Mouse (Mus musculus) small intestine, adult 10 weeks (tissue): ENCODE measurements around the gene B4galt4. TPM values are rescaled to one million over a fixed set of nuclear protein-coding genes. Genes with fewer than 3 reads are reported as not detected.

Experiments used
- polyA plus RNA-seq: library from polyadenylated mRNA; stranded (reverse); fragments of 350-450 nt; fragmentation: Illumina TruSeq; extraction: RNeasy Lipid Tissue Mini Kit (QIAGEN cat#74804); gene quantifications from one replicate; pipeline ENCODE4 v1.2.3, GENCODE M21; 2014; ENCODE audit warnings: low replicate concordance

B4galt4 gene
- 60.8 TPM for polyA plus RNA-seq

DNA sequence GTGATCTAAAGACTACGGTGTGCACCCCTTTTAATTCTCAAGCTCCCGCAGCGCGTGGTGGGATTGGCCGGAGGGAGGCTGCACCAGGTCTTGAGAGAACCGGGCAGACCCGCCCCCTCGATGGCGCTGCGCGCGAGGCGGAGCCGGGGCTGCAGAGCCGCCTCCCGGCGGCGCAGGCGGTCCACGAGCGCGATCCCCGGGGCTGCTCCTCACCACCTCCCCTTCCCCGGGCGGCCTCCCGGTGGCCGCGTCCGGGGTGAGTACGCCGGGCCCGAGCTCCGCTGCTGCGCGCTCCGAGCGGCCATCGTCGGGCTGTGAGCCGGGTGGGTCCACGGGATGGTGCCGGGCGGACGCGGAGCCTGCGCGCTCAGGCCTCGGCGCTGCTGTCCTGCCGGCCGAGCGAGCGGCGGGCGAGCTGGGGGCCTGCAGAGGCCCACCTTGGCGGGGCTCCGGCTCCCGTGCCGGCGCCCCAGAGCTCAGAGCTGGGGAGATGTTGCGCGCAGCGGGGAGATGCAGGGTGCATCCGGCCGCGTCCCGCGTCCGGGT, at the start of gene B4galt4:
B4galt4 (plus strand) TSS at position 152 of the 546 bp plus-strand sequence.

GRCm38 (mm10) chr16:38712581-38713403, 29.3 kb upstream of the B4galt4 start, which contains the start of gene Arhgap31:
Gene Arhgap31, minus strand, starts transcription at chr16:38713274.

GRCm38 (mm10) chr16:38800091-38800490, 58.0 kb downstream of the B4galt4 start, which contains the start of gene Upk1b:
Gene Upk1b, minus strand, starts transcription at chr16:38800328.

Other genes starting within 250 kb of the B4galt4 start
- gene Timmdc1, start 219.6 kb upstream of the B4galt4 start, polyA plus RNA-seq, result 11.7 TPM
- 17.2 TPM for gene Poglut1, start 192.0 kb upstream of the B4galt4 start, polyA plus RNA-seq
- gene Tmem39a, start 183.6 kb upstream of the B4galt4 start, polyA plus RNA-seq, result 33.2 TPM
- gene Arhgap31, start 29.0 kb upstream of the B4galt4 start, polyA plus RNA-seq, result 6.0 TPM
- 8.0 TPM for gene Upk1b, start 58.1 kb downstream of the B4galt4 start, polyA plus RNA-seq
- not detected for gene 4930435E12Rik, start 86.5 kb downstream of the B4galt4 start, polyA plus RNA-seq
- 0.45 TPM for gene Igsf11, start 150.4 kb downstream of the B4galt4 start, polyA plus RNA-seq